Mouse (Mus musculus) forebrain, embryonic 13.5 days (tissue): ENCODE data around the gene Lrfn1. TPM values are rescaled to one million over a fixed set of nuclear protein-coding genes. Genes with fewer than 3 reads are reported as not detected.

Experiments used
- ATAC-seq: fragments of 200-750 bp; cut with Nextera tagmentation; 2 replicates; pipeline ENCODE4 v1.8.0; 2017
- H3K27ac ChIP-seq: fragments of 300-500 bp; sonication (generic); 2 replicates; pipeline ENCODE4 v1.5.1; 2015; ENCODE audit warnings: inconsistent platforms, mild to moderate bottlenecking, moderate library complexity
- H3K27me3 ChIP-seq: fragments of 300-500 bp; sonication (generic); 2 replicates; pipeline ENCODE4 v1.6.1; 2015; ENCODE audit warnings: mild to moderate bottlenecking, inconsistent platforms
- H3K36me3 ChIP-seq: fragments of 300-500 bp; sonication (generic); 2 replicates; pipeline ENCODE4 v1.6.1; 2015; ENCODE audit warnings: mild to moderate bottlenecking, inconsistent platforms; ENCODE audit not compliant: poor library complexity, severe bottlenecking
- H3K4me1 ChIP-seq: fragments of 300-500 bp; sonication (generic); 2 replicates; pipeline ENCODE4 v1.6.1; 2015; ENCODE audit warnings: inconsistent platforms
- H3K4me2 ChIP-seq: fragments of 300-500 bp; sonication (generic); 2 replicates; pipeline ENCODE4 v1.6.1; 2015; ENCODE audit warnings: inconsistent platforms, mild to moderate bottlenecking, moderate library complexity
- H3K4me3 ChIP-seq: fragments of 300-500 bp; sonication (generic); 2 replicates; pipeline ENCODE4 v1.5.1; 2015; ENCODE audit warnings: mild to moderate bottlenecking, inconsistent platforms
- H3K9ac ChIP-seq: fragments of 300-500 bp; sonication (generic); 2 replicates; pipeline ENCODE4 v1.6.1; 2015; ENCODE audit warnings: mild to moderate bottlenecking, inconsistent platforms
- H3K9me3 ChIP-seq: fragments of 300-500 bp; sonication (generic); replicated peaks from 2 replicates; pipeline ENCODE4 v1.6.1; 2016; ENCODE audit warnings: inconsistent platforms
- WGBS: fragments of 180-500 bp; shearing (Covaris S2); methylation state at CpG from one replicate; pipeline ENCODE4 v1.1.7; 2015; 5-methylcytosine and 5-hydroxymethylcytosine counted together
- polyA plus RNA-seq: library from polyadenylated mRNA; unstranded; fragments of >200 nt; fragmentation: Nextera tagmentation; extraction: Ambion mirVana; gene quantifications from 2 replicates; pipeline ENCODE4 v1.2.1, GENCODE M21; 2015

Lrfn1 gene
- polyA plus RNA-seq, 1 experiment from 2014 or later: 5.9 TPM

GRCm38 (mm10) chr7:28447865-28448820 lies 3.6 kb upstream of the Lrfn1 start:
- no peak for ATAC-seq
- H3K27ac ChIP-seq: no peak overlapping the region
- H3K4me2 ChIP-seq: no peak overlapping the region
- H3K4me3 ChIP-seq: no peak overlapping the region
- WGBS: 69% methylated on average over 13 of the region's 13 CpGs
- no peak overlapping the region for H3K9ac ChIP-seq
- no peaks in the 10 kb centered on the region for H3K9me3 ChIP-seq
- H3K4me1 ChIP-seq: peaks cover 17% of the 10 kb centered on the region
- peaks cover 7% of the 10 kb centered on the region; the same call in 1 of the 2 replicates for H3K27me3 ChIP-seq
- H3K36me3 ChIP-seq: no peaks in the 10 kb centered on the region

DNA sequence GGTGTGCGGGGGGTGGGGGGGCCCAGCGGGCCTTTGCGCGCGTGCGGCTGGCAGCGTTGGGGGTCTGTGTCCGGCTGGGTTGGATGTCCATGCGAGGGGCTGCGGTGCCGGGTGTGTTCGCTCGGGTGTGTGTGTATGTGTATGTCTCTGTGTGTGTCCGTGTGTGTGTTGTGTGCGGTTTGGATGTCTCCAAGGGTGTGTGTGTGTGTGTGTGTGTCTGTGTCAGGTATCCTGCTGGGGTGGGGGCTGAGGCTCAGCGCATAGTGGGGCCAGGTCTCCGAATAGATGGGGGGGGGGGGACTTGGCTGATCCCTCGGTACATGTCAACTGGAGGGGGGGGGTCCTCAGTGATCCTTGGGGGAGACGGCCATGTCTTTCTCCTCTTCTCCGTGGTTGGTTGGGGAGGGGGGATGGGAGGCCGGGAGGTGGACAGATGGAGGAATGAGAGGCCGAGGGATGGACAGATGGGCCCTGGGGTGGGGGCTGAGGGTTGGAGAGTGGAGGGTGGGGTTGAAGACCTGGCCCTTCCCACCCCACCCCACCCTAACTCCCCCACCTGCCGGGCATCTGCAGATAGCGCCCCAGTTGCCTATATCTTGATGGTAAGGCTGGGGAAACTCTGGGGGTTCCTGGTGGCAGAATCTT lies 703 bp downstream of the Lrfn1 start:
- Histone ChIP-seq H3K4me2 (peak overlapping the region; percentile 86), H3K36me3 (peaks cover 32% of the 10 kb centered on the region), H3K4me1 (peaks cover 14% of the 10 kb centered on the region), H3K4me3 (peak overlapping the region; percentile 87), H3K9me3 (no peaks in the 10 kb centered on the region), H3K9ac (peak overlapping the region; percentile 88), H3K27ac (peak overlapping the region; percentile 69; the same call in 1 of the 2 replicates), H3K27me3 (no peaks in the 10 kb centered on the region)
- ATAC-seq: peak; percentile 57
- WGBS: 2% methylated on average over 18 of the region's 24 CpGs

- no peak overlapping the region for H3K9ac ChIP-seq
- H3K4me3 ChIP-seq: no peak overlapping the region
- no peaks in the 10 kb centered on the region for H3K27me3 ChIP-seq
- no peaks in the 10 kb centered on the region for H3K9me3 ChIP-seq
- no peak for ATAC-seq
- no peak overlapping the region for H3K4me2 ChIP-seq
- no peak overlapping the region for H3K27ac ChIP-seq
- WGBS: 93% methylated on average over 4 of the region's 5 CpGs
- peaks cover 14% of the 10 kb centered on the region for H3K4me1 ChIP-seq
- H3K36me3 ChIP-seq: peaks cover 85% of the 10 kb centered on the region
Measured at GRCm38 (mm10) chr7:28460361-28460760, 8.6 kb downstream of the Lrfn1 start.

GRCm38 (mm10) chr7:28462769-28463168 lies 11.0 kb downstream of the Lrfn1 start:
- no peak overlapping the region for H3K9ac ChIP-seq
- ATAC-seq: no peak
- H3K4me2 ChIP-seq: no peak overlapping the region
- H3K27me3 ChIP-seq: peaks cover 19% of the 10 kb centered on the region
- 95% methylated on average over 2 of the region's 2 CpGs for WGBS
- H3K27ac ChIP-seq: no peak overlapping the region
- no peaks in the 10 kb centered on the region for H3K9me3 ChIP-seq
- H3K4me1 ChIP-seq: peaks cover 28% of the 10 kb centered on the region
- peaks cover 77% of the 10 kb centered on the region for H3K36me3 ChIP-seq
- no peak overlapping the region for H3K4me3 ChIP-seq

DNA sequence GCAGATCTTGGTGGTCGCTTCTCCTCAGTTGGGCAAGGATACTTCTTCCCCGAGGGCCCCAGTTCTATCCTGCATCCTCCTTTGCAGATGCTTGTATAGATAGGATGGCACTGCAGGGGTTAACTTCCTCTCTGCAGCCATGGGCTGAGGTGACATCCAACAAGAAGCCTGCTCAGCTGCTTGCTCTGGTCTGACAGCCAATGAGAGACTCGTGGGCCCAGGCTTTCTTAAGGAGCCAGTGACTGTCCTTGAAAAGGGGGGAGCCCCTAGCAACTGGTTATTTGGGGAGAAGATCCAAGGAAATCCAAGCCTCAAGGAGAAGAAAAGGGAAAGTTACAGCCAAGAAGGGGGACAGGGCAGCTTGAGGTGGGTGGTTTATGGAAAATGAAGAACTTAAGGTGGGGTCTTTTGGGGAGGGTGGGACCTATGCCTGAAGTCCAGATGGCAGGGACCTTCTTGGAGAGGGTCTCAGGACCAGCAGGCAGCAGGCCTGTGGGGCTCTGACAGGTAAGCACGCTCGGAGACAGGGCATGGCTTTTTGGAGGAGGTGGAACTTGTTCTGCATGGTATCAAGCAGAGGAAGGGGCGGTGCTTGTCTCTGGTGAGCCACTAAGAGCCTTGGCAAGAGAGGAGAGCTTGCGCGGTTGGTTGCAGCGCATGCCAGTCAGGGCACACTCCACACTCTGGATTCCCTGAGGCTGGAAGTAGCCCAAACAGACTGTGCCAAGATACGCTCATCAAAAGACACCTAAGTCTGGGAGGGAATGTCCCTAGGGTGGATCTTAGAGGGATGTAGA lies 12.8 kb downstream of the Lrfn1 start:
- Histone ChIP-seq H3K36me3 (peaks cover 58% of the 10 kb centered on the region), H3K4me2 (peak overlapping the region; percentile 22), H3K4me1 (peaks cover 29% of the 10 kb centered on the region), H3K9ac (no peak overlapping the region), H3K27me3 (peaks cover 26% of the 10 kb centered on the region), H3K9me3 (no peaks in the 10 kb centered on the region), H3K4me3 (0 out of 2 replicates have a peak overlapping the region, but pooled peaks have one; percentile 0), H3K27ac (no peak overlapping the region)
- ATAC-seq: peak; percentile 77
- 61% methylated on average over 10 of the region's 10 CpGs for WGBS

- H3K36me3 ChIP-seq: peaks cover 38% of the 10 kb centered on the region
- peak overlapping the region; percentile 65 for H3K9ac ChIP-seq
- ATAC-seq: 0 out of 2 replicates have a peak, but pooled peaks have one; percentile 1
- H3K4me2 ChIP-seq: peak overlapping the region; percentile 74
- 15% methylated on average over 40 of the region's 40 CpGs for WGBS
- H3K9me3 ChIP-seq: no peaks in the 10 kb centered on the region
- H3K27ac ChIP-seq: no peak overlapping the region
- peak overlapping the region; percentile 44 for H3K4me3 ChIP-seq
- H3K27me3 ChIP-seq: peaks cover 26% of the 10 kb centered on the region
- H3K4me1 ChIP-seq: peaks cover 29% of the 10 kb centered on the region
Measured at GRCm38 (mm10) chr7:28466721-28467212, 15.0 kb downstream of the Lrfn1 start.

DNA sequence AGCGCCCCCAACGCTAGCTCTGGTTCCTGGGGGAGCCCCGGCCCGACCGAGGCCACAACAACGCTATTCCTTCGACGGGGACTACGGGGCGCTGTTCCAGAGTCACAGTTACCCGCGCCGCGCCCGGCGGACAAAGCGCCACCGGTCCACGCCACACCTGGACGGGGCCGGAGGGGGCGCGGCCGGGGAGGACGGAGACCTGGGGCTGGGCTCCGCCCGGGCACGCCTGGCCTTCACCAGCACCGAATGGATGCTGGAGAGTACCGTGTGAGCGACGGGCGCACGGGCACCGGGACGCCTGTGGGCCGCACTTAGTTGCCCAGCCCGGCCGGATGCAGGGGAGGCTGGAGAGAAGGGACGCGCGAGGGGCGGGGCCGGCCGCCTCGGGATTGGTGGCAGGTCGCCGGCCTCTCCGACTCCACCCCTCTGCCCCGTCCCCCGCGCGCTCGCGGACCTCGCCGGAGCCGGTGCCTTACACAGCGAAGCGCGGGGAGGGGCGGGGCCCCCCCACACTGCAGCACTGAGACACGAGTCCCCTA lies 15.5 kb downstream of the Lrfn1 start:
- Histone ChIP-seq H3K4me1 (peaks cover 29% of the 10 kb centered on the region), H3K27ac (no peak overlapping the region), H3K9ac (peak overlapping the region; percentile 65), H3K4me3 (peak overlapping the region; percentile 44), H3K4me2 (peak overlapping the region; percentile 74), H3K36me3 (peaks cover 33% of the 10 kb centered on the region), H3K27me3 (peaks cover 26% of the 10 kb centered on the region), H3K9me3 (no peaks in the 10 kb centered on the region)
- 2% methylated on average over 42 of the region's 63 CpGs for WGBS
- peak; percentile 50 for ATAC-seq

DNA sequence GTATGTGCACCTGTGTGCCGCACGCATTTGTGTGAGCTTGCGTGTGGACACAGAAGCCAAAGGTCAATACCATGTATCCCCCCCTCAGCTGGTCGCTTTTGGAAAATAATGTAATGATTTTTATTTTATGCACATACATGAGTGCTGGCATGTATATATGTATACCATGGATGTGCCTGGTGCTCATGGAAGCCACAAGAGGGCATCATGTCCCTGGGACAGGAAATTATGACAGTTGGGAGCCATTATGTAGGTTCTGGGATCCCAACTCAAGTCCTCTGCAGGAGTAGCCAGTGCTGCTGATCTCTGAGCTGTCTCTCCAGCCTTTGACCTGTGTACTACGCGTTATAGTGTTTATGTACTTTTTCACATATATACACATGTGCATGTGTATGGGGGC lies 24.4 kb downstream of the Lrfn1 start:
- H3K4me2 ChIP-seq: no peak overlapping the region
- H3K27ac ChIP-seq: no peak overlapping the region
- H3K9me3 ChIP-seq: no peaks in the 10 kb centered on the region
- ATAC-seq: no peak
- no peaks in the 10 kb centered on the region for H3K36me3 ChIP-seq
- no peak overlapping the region for H3K4me3 ChIP-seq
- no peak overlapping the region for H3K9ac ChIP-seq
- WGBS: 89% methylated on average over 6 of the region's 6 CpGs
- no peaks in the 10 kb centered on the region for H3K4me1 ChIP-seq
- H3K27me3 ChIP-seq: no peaks in the 10 kb centered on the region

- ATAC-seq: no peak
- 85% methylated on average over 5 of the region's 5 CpGs for WGBS
- no peak overlapping the region for H3K4me2 ChIP-seq
- H3K36me3 ChIP-seq: no peaks in the 10 kb centered on the region
- H3K4me3 ChIP-seq: no peak overlapping the region
- no peak overlapping the region for H3K9ac ChIP-seq
- no peak overlapping the region for H3K27ac ChIP-seq
- no peaks in the 10 kb centered on the region for H3K4me1 ChIP-seq
- no peaks in the 10 kb centered on the region for H3K27me3 ChIP-seq
- H3K9me3 ChIP-seq: no peaks in the 10 kb centered on the region
Measured at GRCm38 (mm10) chr7:28477363-28477762, 25.6 kb downstream of the Lrfn1 start.

- Histone ChIP-seq H3K27me3 (no peaks in the 10 kb centered on the region), H3K36me3 (no peaks in the 10 kb centered on the region), H3K9ac (no peak overlapping the region), H3K27ac (no peak overlapping the region), H3K9me3 (no peaks in the 10 kb centered on the region), H3K4me2 (no peak overlapping the region), H3K4me3 (no peak overlapping the region), H3K4me1 (no peaks in the 10 kb centered on the region)
- ATAC-seq: no peak
- WGBS: 11% methylated on average over 8 of the region's 8 CpGs
Measured at GRCm38 (mm10) chr7:28478854-28479253, 27.1 kb downstream of the Lrfn1 start.

DNA sequence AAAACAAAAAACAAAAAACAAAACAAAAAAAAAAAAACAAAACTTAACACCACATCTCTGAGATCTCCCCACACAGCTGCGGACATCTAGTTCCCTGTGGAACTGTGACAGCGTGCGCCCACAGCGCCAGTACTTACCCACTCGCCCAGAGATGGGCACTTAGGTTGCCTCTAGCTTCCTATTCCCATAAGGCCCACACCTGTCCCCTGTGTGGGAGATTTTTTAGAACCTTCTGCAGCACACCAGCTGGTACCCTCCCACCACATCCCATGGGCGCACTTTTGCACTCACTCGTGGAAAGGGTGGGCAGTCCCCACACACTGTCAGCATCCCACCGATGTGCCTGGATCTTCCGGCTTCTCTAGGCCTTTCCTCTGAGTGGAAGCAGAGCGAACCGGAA lies 31.1 kb downstream of the Lrfn1 start:
- Histone ChIP-seq H3K4me2 (no peak overlapping the region), H3K9me3 (no peaks in the 10 kb centered on the region), H3K4me1 (no peaks in the 10 kb centered on the region), H3K27ac (no peak overlapping the region), H3K9ac (no peak overlapping the region), H3K27me3 (peaks cover 12% of the 10 kb centered on the region; the same call in 1 of the 2 replicates), H3K36me3 (no peaks in the 10 kb centered on the region), H3K4me3 (no peak overlapping the region)
- 87% methylated on average over 11 of the region's 11 CpGs for WGBS
- ATAC-seq: no peak
